Mouse (Mus musculus) bone marrow, adult 2 months (tissue): ENCODE data around the gene Gm49510. TPM values are rescaled to one million over a fixed set of nuclear protein-coding genes. Genes with fewer than 3 reads are reported as not detected.
A peak's percentile ranks its signal among the peaks of the same experiment; 100 is the strongest.

ENCODE experiments used
- H3K27ac ChIP-seq: fragments of 200-500 bp; 2 replicates; pipeline ENCODE4 v1.5.1; 2012; ENCODE audit warnings: low read depth, mild to moderate bottlenecking, control low read depth, inconsistent platforms, low read length; ENCODE audit not compliant: control insufficient read depth, poor library complexity, insufficient read depth
- H3K4me1 ChIP-seq: fragments of 200-500 bp; 2 replicates; pipeline ENCODE4 v1.6.1; 2011; ENCODE audit warnings: low read length; ENCODE audit not compliant: control insufficient read depth, insufficient read depth
- H3K4me3 ChIP-seq: fragments of 200-500 bp; replicated peaks from 2 replicates; pipeline ENCODE3; 2011; ENCODE audit warnings: mild to moderate bottlenecking, low read depth, low read length, control low read depth; ENCODE audit not compliant: control insufficient read depth
- CTCF ChIP-seq: fragments of 200-500 bp; IDR thresholded peaks from 2 replicates; pipeline ENCODE4 v1.5.1; 2011; ENCODE audit warnings: low read length, control low read depth; ENCODE audit not compliant: control insufficient read depth, insufficient read depth
- POLR2A ChIP-seq: fragments of 200-500 bp; IDR thresholded peaks from 2 replicates; pipeline ENCODE4 v1.6.1; 2011; ENCODE audit warnings: low read depth, mild to moderate bottlenecking, control low read depth, low read length, borderline replicate concordance; ENCODE audit not compliant: control insufficient read depth
- WGBS: fragments of 180-500 bp; shearing (Covaris S2); methylation state at CpG from one replicate; pipeline ENCODE4 v1.1.7; 2018; 5-methylcytosine and 5-hydroxymethylcytosine counted together
- polyA plus RNA-seq: library from polyadenylated mRNA; stranded (reverse); fragments of >200 nt; gene quantifications from 2 replicates; pipeline ENCODE4 v1.2.4, GENCODE M21; 2011; ENCODE audit warnings: low replicate concordance; ENCODE audit not compliant: missing spikeins, insufficient read depth, insufficient read length

Gene Gm49510
- polyA plus RNA-seq, 1 experiment: not detected

DNA sequence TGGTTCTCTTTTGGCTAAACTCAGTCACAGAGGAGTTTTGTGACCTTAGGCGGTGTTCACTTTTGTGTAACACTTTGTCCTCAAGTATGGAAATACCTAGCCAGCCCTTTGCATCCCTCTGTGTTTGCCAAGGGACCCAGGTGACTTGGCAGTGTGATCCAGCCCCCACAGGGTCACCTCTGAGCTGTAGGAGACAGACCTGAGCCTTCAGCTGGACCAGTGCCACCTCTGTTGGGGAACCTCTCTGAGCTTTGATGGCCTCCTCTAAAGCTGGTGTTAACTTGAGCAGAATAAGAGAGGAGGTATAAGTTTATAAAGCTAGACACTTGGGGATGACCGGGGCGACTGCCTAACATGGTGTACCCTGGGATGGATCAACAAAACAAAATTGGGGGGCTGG lies 49.4 kb downstream of the Gm49510 start:
- no peak overlapping the region for H3K4me3 ChIP-seq
- TF ChIP-seq CTCF (no peak), POLR2A (no peak)
- WGBS: 83% methylated on average over 3 of the region's 3 CpGs
- no peak overlapping the region for H3K27ac ChIP-seq
- no peaks in the 10 kb centered on the region for H3K4me1 ChIP-seq

- H3K27ac ChIP-seq: no peak overlapping the region
- no peak overlapping the region for H3K4me3 ChIP-seq
- 51% methylated on average over 3 of the region's 3 CpGs for whole genome bisulfite sequencing
- TF ChIP-seq POLR2A: no peak
- TF ChIP-seq CTCF: no peak
- no peaks in the 10 kb centered on the region for H3K4me1 ChIP-seq
Measured at GRCm38 (mm10) chr15:78955663-78956062, 56.2 kb downstream of the Gm49510 start.

GRCm38 (mm10) chr15:78956351-78956750 lies 56.9 kb downstream of the Gm49510 start:
- no peaks in the 10 kb centered on the region for H3K4me1 ChIP-seq
- TF ChIP-seq POLR2A (no peak), CTCF (no peak)
- WGBS: 80% methylated on average over 4 of the region's 4 CpGs
- no peak overlapping the region for H3K4me3 ChIP-seq
- no peak overlapping the region for H3K27ac ChIP-seq

DNA sequence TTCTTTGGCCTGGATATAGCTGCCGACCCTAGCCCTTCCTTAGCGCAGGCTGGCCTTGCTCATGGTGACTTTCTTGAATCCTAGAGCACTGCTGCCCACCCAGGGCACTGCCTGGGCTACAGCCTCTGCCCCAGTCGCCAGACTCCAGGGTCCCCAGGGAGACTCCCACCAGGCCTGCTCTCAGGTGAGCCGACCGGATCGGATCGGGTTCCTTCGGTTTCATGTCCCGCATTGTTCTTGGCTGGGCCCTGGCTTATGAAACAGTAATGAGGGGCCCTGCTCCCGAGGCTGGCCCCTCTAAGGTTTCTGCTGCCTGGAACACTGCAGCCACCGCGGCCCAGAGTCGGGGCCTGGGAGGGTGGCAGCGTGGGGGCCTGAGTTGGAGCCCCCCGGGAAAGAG lies 57.6 kb downstream of the Gm49510 start:
- 77% methylated on average over 15 of the region's 15 CpGs for WGBS
- Histone ChIP-seq H3K27ac (no peak overlapping the region), H3K4me3 (no peak overlapping the region), H3K4me1 (no peaks in the 10 kb centered on the region)
- TF ChIP-seq POLR2A (no peak), CTCF (no peak)

- Histone ChIP-seq H3K4me3 (no peak overlapping the region), H3K4me1 (no peaks in the 10 kb centered on the region), H3K27ac (no peak overlapping the region)
- TF ChIP-seq POLR2A (no peak), CTCF (no peak)
- WGBS: 79% methylated on average over 11 of the region's 11 CpGs
Measured at GRCm38 (mm10) chr15:78959537-78959936, 60.1 kb downstream of the Gm49510 start.

DNA sequence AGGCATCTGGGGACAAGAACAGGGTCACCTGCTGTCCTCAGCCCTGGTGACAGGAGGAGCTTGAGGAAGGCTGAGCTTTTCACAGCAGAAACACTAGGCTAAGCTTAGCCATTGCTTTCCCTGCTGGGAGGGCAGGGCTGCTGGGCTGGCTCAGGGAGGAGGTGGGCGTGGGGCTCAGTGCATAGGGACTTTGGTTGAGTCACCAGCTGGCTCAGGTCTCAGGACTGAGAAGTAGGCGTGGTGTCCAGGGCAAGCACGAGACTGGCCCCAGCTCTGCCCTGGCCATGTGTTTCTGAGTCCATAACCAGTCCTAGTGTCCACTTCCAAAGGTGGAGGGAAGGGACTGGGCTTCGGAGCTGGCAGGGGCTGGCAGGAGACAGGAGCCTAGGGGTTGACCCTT lies 60.6 kb downstream of the Gm49510 start:
- TF ChIP-seq POLR2A (no peak), CTCF (no peak)
- H3K4me3 ChIP-seq: no peak overlapping the region
- 69% methylated on average over 4 of the region's 4 CpGs for WGBS
- no peak overlapping the region for H3K27ac ChIP-seq
- H3K4me1 ChIP-seq: no peaks in the 10 kb centered on the region

DNA sequence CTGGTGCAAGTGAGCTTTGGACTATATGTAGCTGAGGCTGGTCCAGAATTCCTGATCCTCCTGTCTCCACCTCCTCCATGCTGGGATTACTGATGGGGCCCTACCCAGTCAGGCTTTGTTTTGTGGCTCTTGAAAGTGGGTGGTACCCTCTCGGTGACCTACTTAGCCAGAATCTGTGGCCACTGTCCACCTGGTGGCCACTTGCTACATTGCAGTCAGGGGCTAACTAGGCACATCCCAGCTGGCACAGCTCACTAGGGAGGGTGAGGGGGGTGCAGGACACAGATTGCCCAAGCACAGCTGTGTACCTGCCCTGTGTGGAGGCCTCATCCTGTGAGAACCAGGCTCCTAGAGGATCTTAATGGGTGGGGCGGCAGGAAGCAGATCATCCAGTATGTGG lies 63.4 kb downstream of the Gm49510 start:
- 34% methylated on average over 2 of the region's 2 CpGs for WGBS
- Histone ChIP-seq H3K4me3 (no peak overlapping the region), H3K4me1 (no peaks in the 10 kb centered on the region), H3K27ac (no peak overlapping the region)
- TF ChIP-seq POLR2A (no peak), CTCF (peak; percentile 81)

Other genes with a start within 250 kb of the Gm49510 start
- not detected in 2 replicates for gene Elfn2, start 180.9 kb upstream of the Gm49510 start, polyA plus RNA-seq
- 8.6 and 15.5 TPM in 2 replicates for gene Mfng, start 126.2 kb upstream of the Gm49510 start, polyA plus RNA-seq
- gene Card10, start 96.6 kb upstream of the Gm49510 start, polyA plus RNA-seq: 11.3 and 20.8 TPM in 2 replicates
- 6.6 and 9.4 TPM in 2 replicates for gene Cdc42ep1, start 57.0 kb upstream of the Gm49510 start, polyA plus RNA-seq
- gene Lgals2, start 44.1 kb upstream of the Gm49510 start, polyA plus RNA-seq: not detected in 2 replicates
- gene Gga1, start 22.5 kb upstream of the Gm49510 start, polyA plus RNA-seq: 25.8 and 55.3 TPM in 2 replicates
- gene Sh3bp1, start 101 bp downstream of the Gm49510 start, polyA plus RNA-seq: 18.9 and 63.2 TPM in 2 replicates
- 5.7 and 8.0 TPM in 2 replicates for gene Pdxp, start 14.3 kb downstream of the Gm49510 start, polyA plus RNA-seq
- 75.3 and 222 TPM in 2 replicates for gene Lgals1, start 27.1 kb downstream of the Gm49510 start, polyA plus RNA-seq
- gene Nol12, start 35.3 kb downstream of the Gm49510 start, polyA plus RNA-seq: 14.6 and 30.5 TPM in 2 replicates
- 17.0 and 32.9 TPM in 2 replicates for gene Triobp, start 48.1 kb downstream of the Gm49510 start, polyA plus RNA-seq
- gene H1f0, start 128.8 kb downstream of the Gm49510 start, polyA plus RNA-seq: 30.4 and 32.4 TPM in 2 replicates
- not detected in 2 replicates for gene Galr3, start 142.2 kb downstream of the Gm49510 start, polyA plus RNA-seq
- 27.1 and 43.4 TPM in 2 replicates for gene Ankrd54, start 163.2 kb downstream of the Gm49510 start, polyA plus RNA-seq
- 60.7 and 112 TPM in 2 replicates for gene Eif3l, start 175.5 kb downstream of the Gm49510 start, polyA plus RNA-seq
- gene Micall1, start 209.2 kb downstream of the Gm49510 start, polyA plus RNA-seq: 4.8 and 20.7 TPM in 2 replicates
- gene Polr2f, start 241.3 kb downstream of the Gm49510 start, polyA plus RNA-seq: 72.8 and 74.0 TPM in 2 replicates
- gene 1700088E04Rik, start 241.6 kb downstream of the Gm49510 start, polyA plus RNA-seq: not detected in 2 replicates